Mouse (Mus musculus): ENCODE measurements around the gene Amdhd1. TPM values are rescaled to one million over a fixed set of nuclear protein-coding genes. Genes with fewer than 3 reads are reported as not detected.

Gene Amdhd1
- polyA plus RNA-seq, 1 experiment from 2014 or later, result not detected

- WGBS, result 93% methylated on average over 5 of the region's 5 CpGs
- Histone ChIP-seq H3K4me1 (ENCODE audit: control insufficient read depth, insufficient read depth, low read length) (no peaks in the 10 kb centered on the region), H3K27ac (ENCODE audit: low read depth, low read length) (no peak overlapping the region), H3K36me3 (ENCODE audit: control insufficient read depth, insufficient read depth, low read length) (no peaks in the 10 kb centered on the region), H3K27me3 (ENCODE audit: control insufficient read depth, insufficient read depth, low read length) (no peaks in the 10 kb centered on the region), H3K4me3 (ENCODE audit: low read depth, low read length) (no peak overlapping the region), H3K9ac (replicated peaks; ENCODE audit: low read depth, low read length) (no peak overlapping the region), H3K4me2 (ENCODE audit: low read depth, low read length) (no peak overlapping the region), H3K9me3 (ENCODE audit: control insufficient read depth, low read length) (no peaks in the 10 kb centered on the region)
- no peak for ATAC-seq (ENCODE audit: low read depth)
Observed at GRCm38 (mm10) chr10:93519756-93520155, 20.1 kb downstream of the Amdhd1 start.

- H3K27me3 ChIP-seq (ENCODE audit: control insufficient read depth, insufficient read depth, low read length), result no peaks in the 10 kb centered on the region
- no peak overlapping the region for H3K4me2 ChIP-seq (ENCODE audit: low read depth, low read length)
- WGBS, result 95% methylated on average over 8 of the region's 8 CpGs
- H3K4me3 ChIP-seq (ENCODE audit: low read depth, low read length), result no peak overlapping the region
- no peaks in the 10 kb centered on the region for H3K9me3 ChIP-seq (ENCODE audit: control insufficient read depth, low read length)
- no peak overlapping the region for H3K27ac ChIP-seq (ENCODE audit: low read depth, low read length)
- no peak for ATAC-seq (ENCODE audit: low read depth)
- no peak overlapping the region for H3K9ac ChIP-seq (replicated peaks; ENCODE audit: low read depth, low read length)
- no peaks in the 10 kb centered on the region for H3K4me1 ChIP-seq (ENCODE audit: control insufficient read depth, insufficient read depth, low read length)
- H3K36me3 ChIP-seq (ENCODE audit: control insufficient read depth, insufficient read depth, low read length), result no peaks in the 10 kb centered on the region
Observed at GRCm38 (mm10) chr10:93519159-93519558, 20.7 kb downstream of the Amdhd1 start.

- 88% methylated on average over 2 of the region's 2 CpGs for WGBS
- H3K27ac ChIP-seq (ENCODE audit: low read depth, low read length), result no peak overlapping the region
- H3K4me3 ChIP-seq (ENCODE audit: low read depth, low read length), result no peak overlapping the region
- H3K27me3 ChIP-seq (ENCODE audit: control insufficient read depth, insufficient read depth, low read length), result no peaks in the 10 kb centered on the region
- H3K9me3 ChIP-seq (ENCODE audit: control insufficient read depth, low read length), result no peaks in the 10 kb centered on the region
- no peak overlapping the region for H3K4me2 ChIP-seq (ENCODE audit: low read depth, low read length)
- no peaks in the 10 kb centered on the region for H3K4me1 ChIP-seq (ENCODE audit: control insufficient read depth, insufficient read depth, low read length)
- H3K9ac ChIP-seq (replicated peaks; ENCODE audit: low read depth, low read length), result no peak overlapping the region
- no peaks in the 10 kb centered on the region for H3K36me3 ChIP-seq (ENCODE audit: control insufficient read depth, insufficient read depth, low read length)
- no peak for ATAC-seq (ENCODE audit: low read depth)
Observed at GRCm38 (mm10) chr10:93518620-93519019, 21.2 kb downstream of the Amdhd1 start.

- WGBS, result 87% methylated on average over 4 of the region's 4 CpGs
- no peak for ATAC-seq (ENCODE audit: low read depth)
Observed at GRCm38 (mm10) chr10:93518186-93518585, 21.6 kb downstream of the Amdhd1 start.

GRCm38 (mm10) chr10:93517754-93518153, 22.1 kb downstream of the Amdhd1 start:
- no peaks in the 10 kb centered on the region for H3K36me3 ChIP-seq (ENCODE audit: control insufficient read depth, insufficient read depth, low read length)

More at GRCm38 (mm10) chr10:93518186-93518585, 21.6 kb downstream of the Amdhd1 start:
- Histone ChIP-seq H3K4me3 (ENCODE audit: low read depth, low read length) (no peak overlapping the region), H3K36me3 (ENCODE audit: control insufficient read depth, insufficient read depth, low read length) (no peaks in the 10 kb centered on the region), H3K4me2 (ENCODE audit: low read depth, low read length) (no peak overlapping the region), H3K9ac (replicated peaks; ENCODE audit: low read depth, low read length) (no peak overlapping the region), H3K9me3 (ENCODE audit: control insufficient read depth, low read length) (no peaks in the 10 kb centered on the region), H3K27ac (ENCODE audit: low read depth, low read length) (no peak overlapping the region), H3K27me3 (ENCODE audit: control insufficient read depth, insufficient read depth, low read length) (no peaks in the 10 kb centered on the region), H3K4me1 (ENCODE audit: control insufficient read depth, insufficient read depth, low read length) (no peaks in the 10 kb centered on the region)

GRCm38 (mm10) chr10:93515927-93516326, 23.9 kb downstream of the Amdhd1 start:
- 87% methylated on average over 12 of the region's 12 CpGs for WGBS

More at GRCm38 (mm10) chr10:93517754-93518153, 22.1 kb downstream of the Amdhd1 start:
- Histone ChIP-seq H3K4me2 (ENCODE audit: low read depth, low read length) (no peak overlapping the region), H3K9ac (replicated peaks; ENCODE audit: low read depth, low read length) (no peak overlapping the region), H3K27me3 (ENCODE audit: control insufficient read depth, insufficient read depth, low read length) (no peaks in the 10 kb centered on the region), H3K9me3 (ENCODE audit: control insufficient read depth, low read length) (no peaks in the 10 kb centered on the region), H3K27ac (ENCODE audit: low read depth, low read length) (no peak overlapping the region), H3K4me1 (ENCODE audit: control insufficient read depth, insufficient read depth, low read length) (no peaks in the 10 kb centered on the region), H3K4me3 (ENCODE audit: low read depth, low read length) (no peak overlapping the region)
- no peak for ATAC-seq (ENCODE audit: low read depth)
- WGBS, result 50% methylated on average over 4 of the region's 4 CpGs

GRCm38 (mm10) chr10:93515419-93515818, 24.4 kb downstream of the Amdhd1 start:
- H3K36me3 ChIP-seq (ENCODE audit: control insufficient read depth, insufficient read depth, low read length), result no peaks in the 10 kb centered on the region
- no peaks in the 10 kb centered on the region for H3K4me1 ChIP-seq (ENCODE audit: control insufficient read depth, insufficient read depth, low read length)
- H3K9ac ChIP-seq (replicated peaks; ENCODE audit: low read depth, low read length), result no peak overlapping the region
- ATAC-seq (ENCODE audit: low read depth), result no peak
- no peaks in the 10 kb centered on the region for H3K27me3 ChIP-seq (ENCODE audit: control insufficient read depth, insufficient read depth, low read length)
- H3K4me2 ChIP-seq (ENCODE audit: low read depth, low read length), result no peak overlapping the region
- WGBS, result 21% methylated on average over 1 of the region's 1 CpGs
- H3K9me3 ChIP-seq (ENCODE audit: control insufficient read depth, low read length), result no peaks in the 10 kb centered on the region
- H3K4me3 ChIP-seq (ENCODE audit: low read depth, low read length), result no peak overlapping the region
- H3K27ac ChIP-seq (ENCODE audit: low read depth, low read length), result no peak overlapping the region

More at GRCm38 (mm10) chr10:93515927-93516326, 23.9 kb downstream of the Amdhd1 start:
- no peak for ATAC-seq (ENCODE audit: low read depth)
- Histone ChIP-seq H3K4me2 (ENCODE audit: low read depth, low read length) (no peak overlapping the region), H3K4me3 (ENCODE audit: low read depth, low read length) (no peak overlapping the region), H3K36me3 (ENCODE audit: control insufficient read depth, insufficient read depth, low read length) (no peaks in the 10 kb centered on the region), H3K27me3 (ENCODE audit: control insufficient read depth, insufficient read depth, low read length) (no peaks in the 10 kb centered on the region), H3K27ac (ENCODE audit: low read depth, low read length) (no peak overlapping the region), H3K9ac (replicated peaks; ENCODE audit: low read depth, low read length) (no peak overlapping the region), H3K4me1 (ENCODE audit: control insufficient read depth, insufficient read depth, low read length) (no peaks in the 10 kb centered on the region), H3K9me3 (ENCODE audit: control insufficient read depth, low read length) (no peaks in the 10 kb centered on the region)

GRCm38 (mm10) chr10:93509532-93510153, 30.2 kb downstream of the Amdhd1 start:
- no peak overlapping the region for H3K4me3 ChIP-seq (ENCODE audit: low read depth, low read length)
- no peak overlapping the region for H3K4me2 ChIP-seq (ENCODE audit: low read depth, low read length)
- H3K9ac ChIP-seq (replicated peaks; ENCODE audit: low read depth, low read length), result no peak overlapping the region
- H3K36me3 ChIP-seq (ENCODE audit: control insufficient read depth, insufficient read depth, low read length), result no peaks in the 10 kb centered on the region
- no peak for ATAC-seq (ENCODE audit: low read depth)
- H3K4me1 ChIP-seq (ENCODE audit: control insufficient read depth, insufficient read depth, low read length), result no peaks in the 10 kb centered on the region
- WGBS, result 90% methylated on average over 15 of the region's 15 CpGs
- no peaks in the 10 kb centered on the region for H3K27me3 ChIP-seq (ENCODE audit: control insufficient read depth, insufficient read depth, low read length)
- H3K9me3 ChIP-seq (ENCODE audit: control insufficient read depth, low read length), result no peaks in the 10 kb centered on the region
- H3K27ac ChIP-seq (ENCODE audit: low read depth, low read length), result no peak overlapping the region

- Histone ChIP-seq H3K4me1 (ENCODE audit: control insufficient read depth, insufficient read depth, low read length) (no peaks in the 10 kb centered on the region), H3K4me3 (ENCODE audit: low read depth, low read length) (no peak overlapping the region), H3K27ac (ENCODE audit: low read depth, low read length) (no peak overlapping the region), H3K36me3 (ENCODE audit: control insufficient read depth, insufficient read depth, low read length) (no peaks in the 10 kb centered on the region), H3K4me2 (ENCODE audit: low read depth, low read length) (no peak overlapping the region), H3K9me3 (ENCODE audit: control insufficient read depth, low read length) (no peaks in the 10 kb centered on the region), H3K9ac (replicated peaks; ENCODE audit: low read depth, low read length) (no peak overlapping the region), H3K27me3 (ENCODE audit: control insufficient read depth, insufficient read depth, low read length) (no peaks in the 10 kb centered on the region)
- WGBS, result 67% methylated on average over 7 of the region's 7 CpGs
- no peak for ATAC-seq (ENCODE audit: low read depth)
Observed at GRCm38 (mm10) chr10:93508383-93508970, 31.4 kb downstream of the Amdhd1 start.

All from neural tube, embryonic 14.5 days (tissue).